ENCODE assay signal across 25 mouse cellular contexts in the genomic region with DNA sequence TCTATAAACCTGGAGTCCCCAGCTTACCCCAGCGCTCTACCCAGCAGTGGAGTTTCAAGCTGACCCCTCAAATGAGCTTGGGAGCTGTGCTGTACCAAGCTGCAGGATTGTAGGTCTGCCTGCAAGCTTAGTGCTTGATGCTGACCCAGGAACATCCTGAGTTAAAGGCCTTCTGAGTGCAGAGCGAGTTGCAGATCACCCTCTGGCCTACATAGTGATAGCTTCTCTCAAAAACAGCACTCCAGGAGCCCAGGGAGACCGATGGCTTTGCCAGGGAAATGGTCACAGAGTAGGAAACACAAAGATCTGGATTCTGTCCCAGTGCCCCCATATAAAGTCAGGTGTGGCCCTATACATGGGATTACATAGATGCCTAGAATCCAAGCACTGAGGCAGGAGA.
"Had no signal": no experiment of that assay in that cellular context is flagged by ENCODE, and none has a peak within 500 bp of the region (broad histone marks: within the 10 kb centered on the region; RNA-seq: fewer than 3 reads in every experiment).

No protein-coding gene starts in this region.

- H3K36me3 ChIP-seq: heart, embryonic 13.5 days; heart, embryonic 15.5 days; hindbrain, embryonic 13.5 days; hindbrain, embryonic 15.5 days; kidney, embryonic 15.5 days; limb, embryonic 10.5 days; limb, embryonic 12.5 days; liver, embryonic 12.5 days had no signal

- ATAC-seq: hindbrain, postnatal 0 days; liver, embryonic 12.5 days had no signal

- H3K9me3 ChIP-seq: heart, embryonic 13.5 days; heart, embryonic 15.5 days; hindbrain, embryonic 13.5 days; hindbrain, embryonic 15.5 days; kidney, embryonic 15.5 days; limb, embryonic 10.5 days; limb, embryonic 12.5 days; liver, embryonic 12.5 days had no signal

- H3K27ac ChIP-seq: gastrocnemius, adult 2 months; heart, adult 2 months; heart, embryonic 13.5 days; heart, embryonic 15.5 days; hindbrain, embryonic 13.5 days; hindbrain, embryonic 15.5 days; hindbrain, postnatal 0 days; kidney, embryonic 15.5 days; kidney, postnatal 0 days; layer of hippocampus, adult 2 months; left cerebral cortex, adult 2 months; limb, embryonic 10.5 days; limb, embryonic 12.5 days; liver, embryonic 12.5 days; liver, embryonic 14.5 days had no signal

- DNase-seq: gastrocnemius, adult 2 months; gastrocnemius, postnatal 10 days; gastrocnemius, postnatal 25 days; heart, adult 2 months; heart, postnatal 14 days; heart, postnatal 36 days; kidney, adult 11 months; kidney, adult 2 months; kidney, adult 9 months; kidney, postnatal 14 days; kidney, postnatal 36 days had no signal

- H3K27me3 ChIP-seq: heart, embryonic 13.5 days; heart, embryonic 15.5 days; hindbrain, embryonic 13.5 days; hindbrain, embryonic 15.5 days; kidney, embryonic 15.5 days; limb, embryonic 12.5 days; liver, embryonic 12.5 days had no signal

- H3K4me1 ChIP-seq: hindbrain, embryonic 13.5 days; hindbrain, embryonic 15.5 days; limb, embryonic 10.5 days had no signal

- H3K4me3 ChIP-seq: gastrocnemius, adult 2 months; heart, adult 2 months; heart, embryonic 13.5 days; heart, embryonic 15.5 days; hindbrain, embryonic 13.5 days; hindbrain, embryonic 15.5 days; kidney, embryonic 15.5 days; layer of hippocampus, adult 2 months; left cerebral cortex, adult 2 months; limb, embryonic 10.5 days; limb, embryonic 12.5 days; liver, embryonic 12.5 days had no signal

- H3K9ac ChIP-seq: heart, embryonic 13.5 days; heart, embryonic 15.5 days; hindbrain, embryonic 13.5 days; hindbrain, embryonic 15.5 days; kidney, embryonic 15.5 days; limb, embryonic 12.5 days; liver, embryonic 12.5 days; liver, embryonic 14.5 days had no signal

- H3K4me2 ChIP-seq: heart, embryonic 11.5 days; heart, embryonic 13.5 days; heart, embryonic 15.5 days; hindbrain, embryonic 13.5 days; hindbrain, embryonic 15.5 days; kidney, embryonic 15.5 days; limb, embryonic 12.5 days; liver, embryonic 12.5 days had no signal
